Mouse (Mus musculus) megakaryocyte progenitor cell, adult 5-6 weeks (primary cell): ENCODE results near the gene Rptn. TPM values are rescaled to one million over a fixed set of nuclear protein-coding genes. Genes with fewer than 3 reads are reported as not detected.
A peak's percentile ranks its signal among the peaks of the same experiment; 100 is the strongest.
"Not testable (repeated sequence)": the region's sequence is repeated elsewhere in the genome, so short reads cannot be mapped to it uniquely, and the experiment has no call there.

Source experiments
- ATAC-seq: replicated peaks from 2 replicates; pipeline ENCODE4 v1.8.0; 2016; ENCODE audit warnings: mild to moderate bottlenecking, moderate TSS enrichment, inconsistent platforms; ENCODE audit not compliant: poor library complexity
- total RNA-seq, 2 experiments: library from RNA; stranded (forward) in 1 of 2; stranded (reverse) in 1 of 2; fragments of 157-497, 149-512 nt in 1 of 2; fragments of 200-1000 nt in 1 of 2; gene quantifications; 2 replicates each; pipeline versions ENCODE4 v1.2.3 to v1.2.4; 2015 to 2017

Rptn gene
- total RNA-seq (2015) (not detected in 2 replicates), total RNA-seq (2017) (not detected in 2 replicates)

- ATAC-seq: no peak
Observed at GRCm38 (mm10) chr3:93393366-93393765, at the start of gene Rptn. Rptn (plus strand) TSS chr3:93393699.

GRCm38 (mm10) chr3:93346896-93347295 lies 46.6 kb upstream of the Rptn start:
- no peak for ATAC-seq

- ATAC-seq: peak; percentile 80
Observed at GRCm38 (mm10) chr3:93360045-93360444, 33.5 kb upstream of the Rptn start.

- ATAC-seq: peak; percentile 91
Observed at GRCm38 (mm10) chr3:93361933-93362574, 31.4 kb upstream of the Rptn start.

- ATAC-seq: no peak
Observed at GRCm38 (mm10) chr3:93366966-93367575, 26.4 kb upstream of the Rptn start.

- no peak for ATAC-seq
Observed at GRCm38 (mm10) chr3:93368171-93368570, 25.3 kb upstream of the Rptn start.

GRCm38 (mm10) chr3:93373416-93373815 lies 20.1 kb upstream of the Rptn start:
- no peak for ATAC-seq

- peak; percentile 55 for ATAC-seq
Observed at GRCm38 (mm10) chr3:93375196-93375595, 18.3 kb upstream of the Rptn start.

GRCm38 (mm10) chr3:93375601-93376000 lies 17.9 kb upstream of the Rptn start:
- peak; percentile 39 for ATAC-seq

- no peak for ATAC-seq
Observed at GRCm38 (mm10) chr3:93378146-93378545, 15.4 kb upstream of the Rptn start.

- ATAC-seq: no peak
Observed at GRCm38 (mm10) chr3:93403936-93404335, 10.4 kb downstream of the Rptn start.

- ATAC-seq: peak; percentile 92
Observed at GRCm38 (mm10) chr3:93406992-93407391, 13.5 kb downstream of the Rptn start.

GRCm38 (mm10) chr3:93411905-93412304 lies 18.4 kb downstream of the Rptn start:
- no peak for ATAC-seq

GRCm38 (mm10) chr3:93431673-93432072 lies 38.2 kb downstream of the Rptn start:
- no peak for ATAC-seq

- ATAC-seq: no peak
Observed at GRCm38 (mm10) chr3:93442030-93442429, 48.5 kb downstream of the Rptn start, which contains the start of gene Tchh. Tchh (plus strand) TSS chr3:93442330.

GRCm38 (mm10) chr3:93443501-93444101 lies 50.1 kb downstream of the Rptn start:
- peak; percentile 68 for ATAC-seq

- ATAC-seq: peak; percentile 70
Observed at GRCm38 (mm10) chr3:93444343-93445164, 51.1 kb downstream of the Rptn start.

GRCm38 (mm10) chr3:93445165-93445705 lies 51.7 kb downstream of the Rptn start:
- no peak for ATAC-seq

- no peak for ATAC-seq
Observed at GRCm38 (mm10) chr3:93446128-93446755, 52.7 kb downstream of the Rptn start.

GRCm38 (mm10) chr3:93446756-93447137 lies 53.2 kb downstream of the Rptn start:
- ATAC-seq: not testable (repeated sequence)
